Mouse (Mus musculus): ENCODE measurements around the gene Tmsb10. TPM values are rescaled to one million over a fixed set of nuclear protein-coding genes. Genes with fewer than 3 reads are reported as not detected.

Tmsb10 gene
- polyA plus RNA-seq, 1 experiment from 2014 or later: 5,026 TPM

DNA sequence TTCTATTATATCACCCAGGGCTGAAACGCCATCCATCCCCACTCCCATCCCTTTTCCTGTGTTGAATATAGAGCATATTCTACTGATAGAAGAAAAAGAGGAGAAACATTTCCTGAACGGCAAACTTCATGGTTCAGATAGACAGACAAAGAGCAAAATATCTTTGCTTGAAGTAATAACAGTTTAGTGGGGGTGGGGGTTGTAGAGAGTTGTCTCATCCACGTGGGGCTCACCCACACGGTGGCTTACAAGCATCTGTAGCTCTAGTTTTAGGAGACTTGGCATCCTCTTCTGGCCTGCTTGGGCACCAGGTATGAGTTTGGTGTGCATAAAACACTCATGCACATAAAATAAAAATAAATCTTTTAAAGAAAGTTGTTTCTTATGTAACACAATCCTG, 627 bp upstream of the Tmsb10 start:
- Histone ChIP-seq H3K9ac (ENCODE audit: low read depth, low read length) (peak overlapping the region; percentile 100), H3K4me1 (ENCODE audit: control insufficient read depth, insufficient read depth, low read length) (peaks cover 23% of the 10 kb centered on the region), H3K4me2 (ENCODE audit: low read length) (peak overlapping the region; percentile 90), H3K36me3 (ENCODE audit: control insufficient read depth, insufficient read depth, low read length) (no peaks in the 10 kb centered on the region), H3K4me3 (ENCODE audit: low read depth, low read length) (peak overlapping the region; percentile 90), H3K27ac (ENCODE audit: low read length) (peak overlapping the region; percentile 99), H3K27me3 (ENCODE audit: control insufficient read depth, insufficient read depth, low read depth, low read length) (no peaks in the 10 kb centered on the region), H3K9me3 (replicated peaks; ENCODE audit: control insufficient read depth, low read length, poor library complexity, severe bottlenecking) (no peaks in the 10 kb centered on the region)
- 18% methylated on average over 4 of the region's 4 CpGs for WGBS
- 0 out of 2 replicates have a peak, but pooled peaks have one; percentile 4 for ATAC-seq

DNA sequence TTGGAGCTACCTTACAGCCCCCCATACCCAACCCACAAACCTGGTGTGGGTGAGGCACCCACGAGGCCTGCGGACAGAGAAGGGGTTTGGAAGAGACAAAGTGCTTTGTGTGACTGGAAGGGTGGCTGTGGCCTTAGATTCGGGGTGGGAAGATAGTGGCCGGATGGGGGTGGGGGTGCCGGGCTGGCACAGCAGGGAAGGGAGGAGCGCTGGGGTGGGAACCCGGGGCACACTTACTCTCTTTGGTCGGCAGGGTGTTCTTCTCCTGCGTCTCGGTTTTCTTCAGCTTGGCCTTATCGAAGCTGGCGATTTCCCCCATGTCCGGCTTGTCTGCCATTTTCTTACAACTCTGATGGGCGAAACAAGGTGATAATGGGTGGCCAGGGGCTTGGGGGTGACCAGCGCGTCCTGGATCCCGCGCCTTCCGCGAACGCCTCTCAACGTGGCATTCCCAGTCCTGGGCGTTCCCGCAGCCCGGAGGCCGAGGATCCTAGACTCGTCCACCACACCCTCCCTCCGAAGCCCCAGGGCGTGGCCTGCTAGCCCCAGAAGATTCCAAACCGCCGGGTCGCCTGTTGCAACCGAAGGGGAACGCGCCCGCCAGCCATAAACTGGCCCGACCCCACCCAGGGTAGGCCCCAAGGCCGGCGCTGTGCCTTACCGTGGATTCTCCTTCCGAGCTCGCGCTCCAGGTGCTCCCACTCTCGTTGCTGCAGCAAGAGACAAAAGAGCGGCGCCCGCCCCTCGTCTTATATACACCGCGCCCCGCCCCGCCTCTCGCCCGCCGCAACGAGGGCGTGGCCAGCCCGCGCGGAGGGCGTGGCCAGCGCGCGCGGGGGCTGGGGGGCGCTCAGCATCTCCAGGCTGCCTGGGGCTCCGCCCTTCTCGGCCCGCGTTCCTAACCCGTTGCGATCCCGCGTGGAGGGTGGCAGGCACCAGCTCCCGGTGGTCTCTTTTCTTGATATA, 589 bp downstream of the Tmsb10 start:
- Histone ChIP-seq H3K4me1 (ENCODE audit: control insufficient read depth, insufficient read depth, low read length) (peaks cover 23% of the 10 kb centered on the region), H3K27me3 (ENCODE audit: control insufficient read depth, insufficient read depth, low read depth, low read length) (no peaks in the 10 kb centered on the region), H3K27ac (ENCODE audit: low read length) (peak overlapping the region; percentile 99), H3K9ac (ENCODE audit: low read depth, low read length) (peak overlapping the region; percentile 100), H3K9me3 (replicated peaks; ENCODE audit: control insufficient read depth, low read length, poor library complexity, severe bottlenecking) (no peaks in the 10 kb centered on the region), H3K4me2 (ENCODE audit: low read length) (peak overlapping the region; percentile 90), H3K4me3 (ENCODE audit: low read depth, low read length) (peak overlapping the region; percentile 90), H3K36me3 (ENCODE audit: control insufficient read depth, insufficient read depth, low read length) (no peaks in the 10 kb centered on the region)
- under 1% methylated on average over 75 of the region's 75 CpGs for WGBS
- ATAC-seq: peak; percentile 85

DNA sequence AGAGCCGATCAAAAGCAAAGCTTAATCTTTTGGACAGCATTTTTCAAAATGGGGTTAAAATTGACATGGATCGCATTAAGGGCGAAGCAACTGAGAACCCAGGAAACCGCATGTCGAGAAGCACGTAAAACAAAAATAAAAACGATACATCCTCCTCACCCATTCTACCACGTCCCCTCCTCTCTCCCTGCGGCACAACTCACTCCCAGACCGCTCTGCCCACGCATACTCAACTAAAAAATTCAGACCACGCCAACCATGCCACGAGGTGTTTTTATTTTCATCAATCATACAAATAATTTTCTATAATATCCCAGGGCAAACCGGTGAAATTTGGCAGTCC, 1.5 kb downstream of the Tmsb10 start:
- ATAC-seq: no peak

DNA sequence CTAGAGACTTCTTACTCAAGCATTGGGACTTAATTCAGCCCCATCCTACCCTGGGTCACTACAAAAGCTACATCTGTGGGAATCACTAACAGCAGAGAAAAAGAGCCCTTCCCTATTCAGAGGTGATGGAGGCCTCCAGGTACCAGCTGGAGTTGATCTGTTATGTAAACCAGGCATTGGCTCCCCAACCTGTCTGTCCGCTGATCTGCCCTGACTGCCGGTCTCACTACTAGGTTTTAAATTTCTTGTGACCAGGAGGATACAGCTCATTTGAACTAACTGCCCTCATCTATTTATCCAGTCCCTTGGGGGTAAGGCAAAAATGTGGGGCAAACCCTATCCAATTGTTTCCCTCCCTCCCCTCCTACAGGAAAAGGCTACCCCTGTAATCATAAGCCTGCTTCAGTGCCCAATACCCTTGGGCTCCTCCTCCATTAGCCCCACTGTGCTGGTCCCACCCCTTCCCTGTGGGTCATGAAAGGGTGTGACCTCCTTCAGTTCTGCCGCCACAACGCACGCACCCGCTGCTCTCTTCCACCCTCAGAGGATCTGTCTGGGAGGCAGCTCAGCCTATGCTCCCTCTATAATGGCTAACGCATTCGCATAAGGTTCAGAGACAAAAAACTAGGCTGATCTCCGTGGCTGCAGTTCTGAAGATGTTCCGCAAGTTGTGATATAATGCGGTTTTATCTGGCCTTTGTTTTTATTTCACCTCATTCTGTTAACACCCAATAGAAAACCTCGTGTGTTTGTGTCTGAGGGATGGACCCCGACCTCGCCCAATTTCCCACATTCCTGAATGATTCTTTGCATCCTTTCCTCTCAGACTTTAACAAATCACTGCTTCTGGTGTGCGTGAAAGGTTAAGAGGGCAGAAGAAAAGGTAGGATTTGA, 2.1 kb downstream of the Tmsb10 start:
- Histone ChIP-seq H3K9me3 (replicated peaks; ENCODE audit: control insufficient read depth, low read length, poor library complexity, severe bottlenecking) (no peaks in the 10 kb centered on the region), H3K27me3 (ENCODE audit: control insufficient read depth, insufficient read depth, low read depth, low read length) (no peaks in the 10 kb centered on the region), H3K27ac (ENCODE audit: low read length) (peak overlapping the region; percentile 99), H3K36me3 (ENCODE audit: control insufficient read depth, insufficient read depth, low read length) (no peaks in the 10 kb centered on the region), H3K4me3 (ENCODE audit: low read depth, low read length) (peak overlapping the region; percentile 90), H3K4me2 (ENCODE audit: low read length) (peak overlapping the region; percentile 90), H3K9ac (ENCODE audit: low read depth, low read length) (peak overlapping the region; percentile 100), H3K4me1 (ENCODE audit: control insufficient read depth, insufficient read depth, low read length) (peaks cover 23% of the 10 kb centered on the region)
- peak; percentile 63 for ATAC-seq
- 2% methylated on average over 15 of the region's 15 CpGs for WGBS

More for the DNA sequence above, 1.5 kb downstream of the Tmsb10 start:
- Histone ChIP-seq H3K36me3 (ENCODE audit: control insufficient read depth, insufficient read depth, low read length) (no peaks in the 10 kb centered on the region), H3K9ac (ENCODE audit: low read depth, low read length) (peak overlapping the region; percentile 100), H3K9me3 (replicated peaks; ENCODE audit: control insufficient read depth, low read length, poor library complexity, severe bottlenecking) (no peaks in the 10 kb centered on the region), H3K4me2 (ENCODE audit: low read length) (peak overlapping the region; percentile 90), H3K4me3 (ENCODE audit: low read depth, low read length) (peak overlapping the region; percentile 90), H3K4me1 (ENCODE audit: control insufficient read depth, insufficient read depth, low read length) (peaks cover 23% of the 10 kb centered on the region), H3K27ac (ENCODE audit: low read length) (peak overlapping the region; percentile 99), H3K27me3 (ENCODE audit: control insufficient read depth, insufficient read depth, low read depth, low read length) (no peaks in the 10 kb centered on the region)
- under 1% methylated on average over 14 of the region's 14 CpGs for WGBS

DNA sequence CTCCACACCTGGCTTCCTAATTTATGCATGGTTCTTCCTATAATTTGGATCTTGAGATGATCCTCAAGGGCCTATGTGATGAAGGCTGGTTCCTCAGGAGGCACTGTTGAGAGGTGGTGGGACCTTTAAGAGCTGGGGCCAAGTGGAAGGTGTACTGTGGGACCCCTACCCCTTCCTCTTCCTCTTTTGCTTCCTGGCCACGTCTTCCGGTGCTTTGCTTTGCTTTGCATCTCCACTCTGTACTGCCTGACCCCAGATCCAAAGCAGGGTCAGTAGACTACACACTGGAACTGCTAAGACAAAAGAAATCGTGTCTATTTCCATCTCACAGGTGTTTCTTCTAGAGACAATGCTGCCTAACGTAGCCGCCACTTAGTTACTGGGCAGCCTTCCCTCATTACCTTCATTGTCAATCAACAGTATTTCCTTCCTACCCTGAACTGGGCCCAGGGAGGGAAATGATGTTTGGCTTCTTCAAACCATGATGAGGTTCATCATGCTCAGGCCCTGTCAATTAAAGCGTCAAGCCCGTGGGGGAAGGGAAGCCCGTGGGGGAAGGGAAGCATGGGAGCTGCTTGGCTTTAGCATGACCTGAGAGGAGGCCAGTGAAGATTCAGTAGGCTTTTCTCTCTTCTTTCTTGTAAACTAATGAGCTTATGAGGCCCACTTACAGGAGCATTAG, 2.9 kb downstream of the Tmsb10 start:
- ATAC-seq: peak; percentile 1; the same call in 1 of the 2 replicates
- Histone ChIP-seq H3K27ac (ENCODE audit: low read length) (peak overlapping the region; percentile 99), H3K4me2 (ENCODE audit: low read length) (peak overlapping the region; percentile 90), H3K4me1 (ENCODE audit: control insufficient read depth, insufficient read depth, low read length) (peaks cover 23% of the 10 kb centered on the region), H3K4me3 (ENCODE audit: low read depth, low read length) (peak overlapping the region; percentile 90), H3K36me3 (ENCODE audit: control insufficient read depth, insufficient read depth, low read length) (no peaks in the 10 kb centered on the region), H3K9ac (ENCODE audit: low read depth, low read length) (peak overlapping the region; percentile 100), H3K9me3 (replicated peaks; ENCODE audit: control insufficient read depth, low read length, poor library complexity, severe bottlenecking) (no peaks in the 10 kb centered on the region), H3K27me3 (ENCODE audit: control insufficient read depth, insufficient read depth, low read depth, low read length) (no peaks in the 10 kb centered on the region)
- WGBS: 31% methylated on average over 8 of the region's 8 CpGs

DNA sequence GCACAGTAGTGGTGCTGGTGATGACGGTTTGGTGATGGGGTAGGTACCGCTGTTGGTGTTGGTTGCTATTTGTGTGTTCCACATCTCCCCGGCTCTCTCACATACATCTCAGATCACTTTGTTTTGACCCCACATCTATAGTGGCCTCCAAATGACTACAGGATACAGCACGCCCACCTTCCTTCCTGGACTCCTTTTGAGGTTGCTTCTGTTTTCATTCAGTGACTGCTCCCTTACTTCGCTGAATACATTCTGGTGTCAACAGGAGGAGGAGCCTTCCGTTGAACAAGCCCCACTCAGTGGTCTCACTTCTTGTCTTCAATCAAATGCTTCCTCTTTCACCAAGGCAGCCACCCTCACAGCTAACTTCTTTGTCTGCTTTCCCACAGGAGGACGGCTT, 3.8 kb downstream of the Tmsb10 start:
- H3K4me1 ChIP-seq (ENCODE audit: control insufficient read depth, insufficient read depth, low read length): peaks cover 23% of the 10 kb centered on the region
- no peaks in the 10 kb centered on the region for H3K36me3 ChIP-seq (ENCODE audit: control insufficient read depth, insufficient read depth, low read length)
- H3K27me3 ChIP-seq (ENCODE audit: control insufficient read depth, insufficient read depth, low read depth, low read length): no peaks in the 10 kb centered on the region
- peak overlapping the region; percentile 99 for H3K27ac ChIP-seq (ENCODE audit: low read length)
- WGBS: 67% methylated on average over 7 of the region's 7 CpGs
- H3K9me3 ChIP-seq (replicated peaks; ENCODE audit: control insufficient read depth, low read length, poor library complexity, severe bottlenecking): no peaks in the 10 kb centered on the region
- H3K4me3 ChIP-seq (ENCODE audit: low read depth, low read length): no peak overlapping the region
- peak overlapping the region; percentile 90 for H3K4me2 ChIP-seq (ENCODE audit: low read length)
- peak overlapping the region; percentile 15; the same call in 1 of the 2 replicates for H3K9ac ChIP-seq (ENCODE audit: low read depth, low read length)
- no peak for ATAC-seq

DNA sequence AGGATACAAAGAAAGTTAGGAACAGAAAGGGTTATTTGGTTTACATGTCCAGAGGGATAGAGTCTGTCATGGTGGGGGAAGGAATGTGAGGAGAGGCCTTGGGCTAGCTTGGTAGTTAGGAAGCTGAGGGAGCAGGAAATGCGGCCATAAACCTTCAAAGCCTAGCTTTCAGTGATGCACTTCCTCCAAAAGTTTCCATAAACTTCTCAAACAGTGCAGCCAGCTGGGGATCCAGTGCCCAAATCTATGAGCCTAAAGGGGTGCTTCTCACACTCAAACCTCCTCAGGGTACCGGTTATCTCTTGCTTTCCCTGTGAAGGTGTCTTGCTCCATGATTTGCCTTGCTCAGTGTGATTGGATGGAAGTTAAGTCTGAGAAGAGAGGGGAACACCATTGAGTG, 5.6 kb downstream of the Tmsb10 start:
- Histone ChIP-seq H3K9me3 (replicated peaks; ENCODE audit: control insufficient read depth, low read length, poor library complexity, severe bottlenecking) (no peaks in the 10 kb centered on the region), H3K36me3 (ENCODE audit: control insufficient read depth, insufficient read depth, low read length) (no peaks in the 10 kb centered on the region), H3K4me3 (ENCODE audit: low read depth, low read length) (no peak overlapping the region), H3K27ac (ENCODE audit: low read length) (no peak overlapping the region), H3K9ac (ENCODE audit: low read depth, low read length) (no peak overlapping the region), H3K27me3 (ENCODE audit: control insufficient read depth, insufficient read depth, low read depth, low read length) (no peaks in the 10 kb centered on the region), H3K4me1 (ENCODE audit: control insufficient read depth, insufficient read depth, low read length) (peaks cover 16% of the 10 kb centered on the region), H3K4me2 (ENCODE audit: low read length) (no peak overlapping the region)
- WGBS: 94% methylated on average over 2 of the region's 2 CpGs
- ATAC-seq: no peak

DNA sequence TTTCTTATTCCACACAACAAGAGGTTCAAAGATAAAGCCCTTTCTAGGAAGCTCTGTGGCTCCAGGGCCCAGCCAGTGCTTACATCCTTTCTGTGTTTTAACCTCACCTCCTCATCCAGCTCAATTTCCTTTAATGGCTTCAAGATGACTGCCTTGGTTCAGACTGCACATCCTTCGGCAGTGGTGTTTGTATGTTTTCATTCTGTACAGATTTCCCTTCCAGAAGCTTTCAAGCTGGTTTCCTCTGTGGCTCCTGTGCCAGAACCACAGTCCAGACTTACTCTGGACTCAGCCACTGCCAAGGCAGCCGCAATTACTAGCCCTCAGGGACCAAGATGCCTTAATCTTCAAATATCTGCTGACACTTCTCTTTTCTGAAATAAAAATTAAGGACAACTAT, 6.3 kb downstream of the Tmsb10 start:
- Histone ChIP-seq H3K27ac (ENCODE audit: low read length) (no peak overlapping the region), H3K4me3 (ENCODE audit: low read depth, low read length) (no peak overlapping the region), H3K9me3 (replicated peaks; ENCODE audit: control insufficient read depth, low read length, poor library complexity, severe bottlenecking) (no peaks in the 10 kb centered on the region), H3K27me3 (ENCODE audit: control insufficient read depth, insufficient read depth, low read depth, low read length) (no peaks in the 10 kb centered on the region), H3K36me3 (ENCODE audit: control insufficient read depth, insufficient read depth, low read length) (no peaks in the 10 kb centered on the region), H3K4me2 (ENCODE audit: low read length) (no peak overlapping the region), H3K4me1 (ENCODE audit: control insufficient read depth, insufficient read depth, low read length) (peaks cover 16% of the 10 kb centered on the region), H3K9ac (ENCODE audit: low read depth, low read length) (no peak overlapping the region)
- ATAC-seq: no peak
- WGBS: 80% methylated on average over 2 of the region's 2 CpGs

Measured in midbrain, embryonic 16.5 days (tissue).